Mouse (Mus musculus) C2C12 (cell line): ENCODE measurements around the gene Mtor.

Source experiments
- CTCF ChIP-seq: IDR thresholded peaks from one replicate; pipeline ENCODE4 v1.5.1; 2011; ENCODE audit not compliant: control insufficient read depth, insufficient read depth, insufficient read length
- MAX ChIP-seq: IDR thresholded peaks from one replicate; pipeline ENCODE4 v1.6.1; 2011; ENCODE audit warnings: mild to moderate bottlenecking, control low read depth
- MYOG ChIP-seq: IDR thresholded peaks from one replicate; pipeline ENCODE4 v1.6.1; 2011; ENCODE audit not compliant: control insufficient read depth, insufficient read length; ENCODE audit errors: extremely low read depth

GRCm38 (mm10) chr4:148405255-148405788 lies 43.1 kb upstream of the Mtor start:
- TF ChIP-seq CTCF (no peak), MYOG (no peak), MAX (no peak)
